Mouse (Mus musculus) adrenal gland, postnatal 14 days (tissue): ENCODE measurements around the gene Cacng8. TPM values are rescaled to one million over a fixed set of nuclear protein-coding genes. Genes with fewer than 3 reads are reported as not detected.
"Not testable (repeated sequence)": the region's sequence is repeated elsewhere in the genome, so short reads cannot be mapped to it uniquely, and the experiment has no call there.

Experiments used
- DNase-seq: peaks from one replicate; pipeline ENCODE4 v3.0.0; 2021; ENCODE audit warnings: mixed read lengths
- total RNA-seq: library from RNA; stranded (reverse); gene quantifications from 2 replicates; pipeline ENCODE4 v1.2.3, GENCODE M21; 2021

Cacng8 gene
- total RNA-seq, 1 experiment from 2014 or later: 4.3 TPM

GRCm38 (mm10) chr7:3387761-3388160, 2.7 kb upstream of the Cacng8 start:
- DNase-seq: no peak

DNA sequence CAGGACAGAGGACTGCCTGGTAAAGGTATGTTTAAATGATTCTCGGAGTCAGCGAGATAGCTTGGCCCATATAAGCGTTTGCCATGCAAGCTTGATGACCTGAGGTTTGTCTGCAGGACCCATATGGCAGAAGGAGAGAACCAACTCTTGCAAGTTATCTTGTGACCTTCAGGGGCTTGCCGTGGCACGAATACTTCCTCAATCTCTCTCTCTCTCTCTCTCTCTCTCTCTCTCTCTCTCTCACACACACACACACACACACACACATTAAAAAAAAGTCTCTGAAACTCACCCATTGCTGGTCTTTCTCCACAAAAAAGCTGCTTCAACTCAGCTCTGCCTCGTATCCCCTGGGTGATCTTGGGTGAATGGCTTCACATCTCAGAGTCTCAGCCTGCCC, 1.6 kb upstream of the Cacng8 start:
- DNase-seq: no peak

DNA sequence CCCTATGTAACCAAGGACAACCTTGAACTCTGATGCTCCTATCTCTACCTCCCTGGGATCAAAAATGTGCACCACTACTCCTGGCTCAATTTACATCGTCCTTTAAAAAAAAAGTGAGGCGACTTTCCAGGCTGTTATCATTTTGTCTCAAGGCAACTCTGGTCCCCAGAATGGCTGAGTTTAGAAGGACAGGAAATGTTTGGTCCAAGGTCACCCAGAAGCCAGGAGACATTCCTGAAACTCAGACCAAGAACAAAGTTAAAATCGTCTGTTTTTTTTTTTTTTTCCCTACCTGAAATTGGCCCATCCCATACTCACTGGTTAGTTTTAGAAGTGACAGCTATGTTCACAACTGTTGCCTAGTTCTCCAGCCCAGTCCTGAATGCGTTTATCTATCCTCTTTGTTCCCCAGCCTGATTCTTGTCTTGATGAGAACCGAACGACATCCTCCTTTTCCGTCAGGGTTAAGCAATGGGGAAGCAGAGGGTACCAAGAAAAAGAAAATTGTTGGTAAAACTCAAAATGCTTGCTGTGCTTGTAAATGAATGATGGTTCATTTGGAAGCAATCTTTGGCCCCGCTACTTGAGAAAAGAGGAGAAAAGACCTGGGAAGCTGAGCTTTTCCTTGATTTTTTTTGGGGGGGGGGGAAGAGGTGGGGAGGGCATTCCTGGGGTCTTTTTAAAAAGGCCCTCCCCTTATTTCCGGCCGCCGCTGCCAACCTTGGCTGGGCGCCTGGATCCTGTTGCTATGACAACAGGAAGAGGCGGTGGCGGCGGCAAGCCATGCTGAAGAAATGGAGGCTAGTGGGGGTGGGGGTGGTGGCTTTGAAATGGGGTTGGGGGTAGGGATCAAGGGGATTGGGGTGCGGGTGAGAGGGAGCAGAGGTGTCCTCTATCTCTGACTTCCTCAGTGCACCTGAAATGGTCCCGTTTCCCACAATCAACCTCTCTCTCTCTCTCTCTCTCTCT, 755 bp upstream of the Cacng8 start:
- DNase-seq: peak; percentile 76

DNA sequence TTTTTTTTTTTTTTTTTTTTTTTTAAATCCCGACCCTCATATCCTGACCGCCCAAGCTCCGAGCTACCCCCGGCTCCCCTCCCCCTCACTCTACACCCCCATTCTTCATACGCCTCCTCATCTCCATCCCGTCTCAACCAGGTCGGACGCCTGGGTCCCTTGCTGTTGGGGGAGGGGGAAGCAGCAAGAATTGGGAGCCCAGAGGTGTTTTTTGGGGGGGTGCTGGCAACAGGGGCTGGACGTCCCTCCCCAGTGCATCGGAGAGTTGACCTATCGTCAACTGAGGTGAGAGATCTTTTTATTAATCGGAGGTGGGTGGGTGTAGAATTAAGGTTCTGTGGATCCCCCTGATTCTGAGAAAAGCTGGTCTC, 583 bp downstream of the Cacng8 start:
- no peak for DNase-seq

DNA sequence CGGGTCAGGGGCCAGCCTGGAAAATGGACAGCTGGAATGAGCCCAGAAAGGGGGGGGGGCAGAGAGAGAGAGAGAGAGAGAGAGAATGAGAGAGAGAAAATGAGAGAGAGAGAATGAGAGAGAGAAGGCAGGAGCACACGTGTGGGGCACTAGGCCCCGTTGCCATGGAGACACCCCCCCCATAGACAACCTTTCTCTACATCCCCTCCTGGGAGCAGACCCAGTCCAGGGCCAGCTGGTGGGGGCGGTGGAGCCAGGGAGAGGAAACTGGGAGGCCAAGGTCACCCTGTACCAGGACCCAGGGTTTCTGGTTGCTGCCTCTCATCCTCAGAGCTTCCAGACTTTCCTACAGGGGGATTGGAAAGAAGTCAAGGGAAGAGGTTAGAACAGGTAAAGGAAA, 1.3 kb downstream of the Cacng8 start:
- DNase-seq: peak; percentile 45

DNA sequence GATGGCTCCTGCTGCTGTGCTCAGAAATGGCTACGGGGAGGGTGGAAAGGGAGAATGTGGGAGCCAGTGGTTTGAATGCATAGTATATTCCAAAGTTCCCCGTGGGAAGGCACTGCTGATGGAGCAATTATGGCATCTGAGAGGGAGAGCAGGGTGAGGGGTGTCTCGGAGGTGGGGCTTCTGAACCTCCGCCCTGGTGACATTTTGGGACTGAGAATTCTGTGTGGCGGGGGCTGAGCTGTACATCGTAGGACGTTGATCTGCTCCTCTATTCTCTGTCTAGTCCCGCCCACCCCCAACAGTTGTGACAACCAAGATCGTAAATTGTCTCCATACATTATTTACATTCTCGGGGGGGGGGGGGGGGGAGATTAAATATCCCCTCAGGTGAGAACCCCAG, 6.9 kb downstream of the Cacng8 start:
- no peak for DNase-seq

- DNase-seq: no peak
These were observed 7.3 kb downstream of the Cacng8 start for GRCm38 (mm10) chr7:3397797-3398196.

DNA sequence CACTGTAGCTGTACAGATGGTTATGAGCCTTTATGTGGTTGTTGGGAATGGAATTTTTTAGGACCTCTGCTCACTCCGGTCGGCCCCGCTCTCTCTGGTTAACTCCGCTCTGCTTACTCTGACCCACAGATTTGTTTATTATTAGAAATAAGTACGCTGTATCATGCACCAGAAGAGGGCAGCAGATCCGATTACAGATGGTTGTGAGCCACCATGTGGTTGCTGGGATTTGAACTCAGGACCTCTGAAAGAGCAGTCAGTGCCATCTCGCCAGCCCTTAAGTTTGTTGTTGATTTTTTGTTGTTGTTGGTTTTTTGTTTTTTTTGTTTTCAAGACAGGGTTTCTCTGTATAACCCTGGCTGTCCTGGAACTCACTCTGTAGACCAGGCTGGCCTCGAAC, 7.9 kb downstream of the Cacng8 start:
- DNase-seq: not testable (repeated sequence)

DNA sequence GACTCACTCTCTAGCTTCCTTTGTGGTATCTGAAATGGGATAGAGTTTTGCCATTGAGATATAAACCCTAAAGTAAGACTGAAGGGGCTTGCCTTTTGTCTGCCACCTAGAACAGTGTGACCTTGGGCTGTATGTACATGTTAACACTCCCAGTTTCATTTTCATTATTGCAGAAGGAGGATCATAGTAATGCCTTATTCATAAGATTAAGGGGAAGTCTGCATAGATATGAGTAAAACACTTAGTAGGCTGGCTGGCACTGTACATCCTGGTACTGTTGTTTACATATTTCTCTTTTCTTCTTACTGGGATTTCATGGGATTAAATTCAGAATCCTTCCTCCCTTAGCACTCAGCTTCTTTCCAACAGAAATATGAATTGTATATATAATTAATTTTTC, 9.5 kb downstream of the Cacng8 start:
- DNase-seq: no peak

DNA sequence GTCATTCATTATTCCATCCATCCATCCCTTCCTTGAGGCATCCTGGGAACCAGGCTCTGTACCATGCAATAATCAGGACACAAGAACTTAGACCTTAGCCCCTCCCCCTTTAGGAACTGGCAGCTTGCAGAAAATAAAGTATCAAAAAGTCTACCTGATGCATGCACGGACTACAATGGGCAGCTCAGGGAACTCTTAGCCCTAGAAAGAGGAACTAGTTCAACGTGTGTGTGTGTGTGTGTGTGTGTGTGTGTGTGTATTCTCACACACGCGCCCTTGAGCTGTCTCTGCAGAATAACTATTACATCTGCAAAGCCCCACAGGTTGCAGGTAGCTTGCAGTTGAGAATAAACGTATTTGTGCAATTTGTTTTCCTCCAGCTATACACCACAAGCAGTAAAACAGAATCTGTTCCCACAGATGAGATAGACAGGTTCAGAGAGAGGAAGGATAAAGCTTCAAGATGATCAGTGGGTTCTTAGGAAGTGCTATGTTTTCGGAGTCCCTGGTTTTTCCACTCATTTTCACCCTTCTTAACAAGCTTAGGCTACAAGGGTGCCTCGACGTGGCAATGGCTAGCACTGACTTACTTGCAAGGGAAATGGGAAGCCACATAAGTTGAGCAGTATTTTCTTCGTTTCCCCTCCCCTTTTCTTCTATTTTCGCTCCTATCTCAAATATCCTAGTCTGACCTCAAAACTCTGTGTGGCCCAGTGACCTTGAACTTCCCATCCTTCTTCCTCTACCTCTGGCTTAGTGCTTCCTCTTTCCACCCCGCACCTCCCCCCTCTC, 19.4 kb downstream of the Cacng8 start:
- no peak for DNase-seq

GRCm38 (mm10) chr7:3411160-3411941, 20.9 kb downstream of the Cacng8 start:
- DNase-seq: peak; percentile 66

DNA sequence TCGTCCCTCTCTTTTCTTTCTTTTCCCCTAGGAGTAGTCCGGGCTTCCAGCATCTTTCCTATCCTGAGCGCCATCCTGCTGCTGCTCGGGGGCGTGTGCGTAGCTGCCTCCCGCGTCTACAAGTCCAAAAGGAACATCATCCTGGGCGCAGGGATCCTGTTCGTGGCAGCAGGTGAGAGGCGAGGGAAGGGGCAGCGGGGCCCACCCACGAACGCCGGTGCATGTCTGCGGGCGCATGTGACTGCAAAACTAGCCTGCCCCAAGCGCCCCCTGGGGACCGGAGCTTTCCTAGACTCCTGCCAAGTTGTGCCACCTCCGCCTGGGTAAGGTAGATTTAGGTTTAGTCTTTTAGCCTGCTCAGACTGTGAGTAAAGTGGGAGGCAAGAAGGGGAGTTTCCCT, 21.6 kb downstream of the Cacng8 start:
- DNase-seq: peak; percentile 65

- DNase-seq: peak; percentile 73
These were observed 24.4 kb downstream of the Cacng8 start for GRCm38 (mm10) chr7:3414888-3415287.

DNA sequence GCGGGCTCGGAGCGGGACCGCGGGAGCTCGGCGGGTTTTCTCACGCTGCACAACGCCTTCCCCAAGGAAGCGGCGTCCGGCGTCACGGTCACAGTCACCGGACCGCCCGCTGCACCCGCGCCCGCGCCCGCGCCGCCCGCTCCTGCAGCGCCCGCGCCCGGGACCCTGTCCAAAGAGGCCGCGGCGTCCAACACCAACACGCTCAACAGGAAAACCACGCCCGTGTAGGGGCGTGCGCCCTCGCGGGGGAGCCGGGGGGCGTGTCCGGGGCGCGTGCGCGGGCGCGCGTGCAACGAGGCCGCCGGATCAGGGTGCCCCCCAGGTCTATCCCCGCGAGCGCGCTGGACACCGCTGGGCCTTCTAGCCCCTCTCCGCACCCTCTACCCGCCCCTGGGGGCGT, 24.9 kb downstream of the Cacng8 start:
- DNase-seq: peak; percentile 80

- no peak for DNase-seq
These were observed 29.5 kb downstream of the Cacng8 start for GRCm38 (mm10) chr7:3419941-3420340.

- DNase-seq: no peak
These were observed 30.0 kb downstream of the Cacng8 start for GRCm38 (mm10) chr7:3420466-3420865.

DNA sequence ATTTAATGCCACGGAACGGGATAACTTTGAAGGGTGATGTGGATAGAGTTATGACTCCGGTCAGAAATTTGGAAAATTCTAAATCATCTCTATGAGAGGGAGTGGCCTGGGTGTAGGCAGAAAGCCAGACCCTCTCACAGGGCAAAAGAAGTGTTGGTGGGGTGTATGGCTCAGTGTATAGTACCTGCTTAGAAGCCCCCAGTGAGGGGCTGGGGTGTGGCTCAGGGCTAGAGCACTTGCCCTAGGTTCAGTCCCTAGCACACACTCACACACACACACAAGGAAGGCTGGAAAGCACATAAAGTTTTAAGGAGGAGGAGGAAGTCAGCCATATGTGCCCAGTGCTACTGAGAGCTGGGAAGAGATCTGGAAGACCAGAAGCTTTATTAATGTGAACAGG, 30.8 kb downstream of the Cacng8 start:
- no peak for DNase-seq

DNA sequence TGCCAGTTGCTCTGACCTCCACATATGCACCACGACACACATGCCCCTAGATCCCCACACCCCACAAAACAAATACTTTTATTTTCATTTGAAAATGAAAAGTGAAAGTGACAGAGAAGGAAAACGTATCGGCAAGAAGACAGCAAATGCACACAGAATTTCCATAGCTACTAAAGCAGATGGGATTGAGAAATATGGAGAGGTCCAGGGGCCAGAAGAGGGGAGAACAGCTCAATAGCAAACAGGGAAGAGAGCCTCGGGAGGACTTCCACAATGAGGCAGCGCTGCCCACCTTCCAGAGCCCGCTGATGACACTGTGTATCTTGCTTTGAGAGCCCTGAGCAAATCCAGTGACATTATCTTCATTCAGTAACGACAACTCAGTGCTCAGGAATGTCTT, 31.6 kb downstream of the Cacng8 start:
- DNase-seq: no peak

DNA sequence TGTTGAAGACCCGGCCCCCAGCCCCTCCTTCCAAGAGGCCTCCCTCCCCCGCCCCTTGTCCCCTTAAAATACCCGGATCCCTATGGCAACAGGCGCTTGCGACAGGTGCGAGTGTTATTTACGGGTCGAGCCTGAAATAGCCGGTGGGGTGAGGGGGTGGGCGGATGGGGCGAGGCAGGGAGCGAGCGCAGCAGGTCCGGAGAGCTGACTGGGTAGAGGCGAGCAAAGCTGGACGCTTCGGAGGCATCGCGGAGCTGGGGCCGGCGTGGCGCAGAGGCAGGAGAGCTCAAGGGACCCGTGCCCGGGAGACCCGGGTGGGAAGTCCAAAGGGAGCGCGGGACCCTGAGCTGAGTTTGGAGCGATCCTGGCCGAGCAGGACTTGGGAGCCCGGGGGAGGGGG, 32.9 kb downstream of the Cacng8 start:
- peak; percentile 10 for DNase-seq

GRCm38 (mm10) chr7:3423895-3424294, 33.4 kb downstream of the Cacng8 start, which contains the start of gene Cacng6:
Cacng6 (plus strand) TSS chr7:3424195.
- DNase-seq: no peak

DNA sequence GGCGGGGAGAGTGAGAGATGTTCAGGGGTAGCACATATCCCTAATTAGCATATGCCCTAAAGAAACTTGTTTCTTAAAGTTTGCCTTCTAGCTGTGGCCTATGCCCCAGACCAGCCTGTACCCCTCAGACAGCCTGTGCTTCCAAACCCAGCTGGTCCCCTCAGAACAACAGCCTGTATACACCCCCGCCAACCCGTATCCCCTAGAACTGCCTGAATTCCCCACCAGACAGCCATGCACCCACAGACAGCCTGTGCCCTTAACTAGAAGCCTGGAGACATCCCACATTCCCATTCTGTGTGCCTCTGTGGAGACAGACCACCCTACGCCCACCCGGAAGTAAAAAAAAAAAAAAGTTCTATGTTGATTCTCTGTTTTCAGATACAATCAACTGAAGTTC, 34.7 kb downstream of the Cacng8 start:
- no peak for DNase-seq

DNA sequence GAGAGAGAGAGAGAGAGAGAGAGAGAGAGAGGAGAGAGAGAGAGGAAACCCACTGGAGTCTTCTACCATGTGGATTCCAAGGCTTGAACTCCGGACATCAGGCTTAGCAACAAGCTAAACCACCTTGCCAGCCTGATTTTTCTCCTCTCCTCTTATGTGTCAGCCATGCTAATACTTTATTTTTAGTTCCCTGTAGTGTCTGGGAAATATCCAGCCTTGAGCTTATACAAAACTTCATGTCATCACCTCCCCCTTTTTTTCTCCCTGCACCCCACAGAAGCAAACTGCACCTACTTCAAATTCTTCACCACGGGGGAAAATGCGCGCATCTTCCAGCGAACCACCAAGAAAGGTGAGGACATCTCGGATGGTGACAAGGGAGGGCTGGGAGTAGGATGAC, 39.7 kb downstream of the Cacng8 start:
- DNase-seq: no peak

DNA sequence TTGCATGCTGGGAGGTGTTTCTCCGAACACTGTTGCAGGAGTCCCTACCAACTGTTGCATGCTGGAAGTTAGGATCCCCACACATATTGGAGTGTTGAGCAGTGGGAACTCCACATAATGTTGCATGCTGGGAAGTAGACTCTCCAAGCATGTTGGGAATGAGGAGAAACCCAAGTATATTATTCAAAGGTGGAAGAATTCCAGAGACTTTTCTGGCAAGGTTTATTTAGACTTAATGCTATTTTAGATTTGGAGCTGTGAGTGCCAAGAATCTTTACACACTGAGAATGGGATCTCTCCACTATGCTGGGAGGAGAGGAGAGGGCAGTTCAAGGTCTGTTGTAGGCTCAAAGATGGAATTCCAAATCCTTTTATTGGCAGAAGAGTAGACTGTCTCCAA, 41.6 kb downstream of the Cacng8 start:
- DNase-seq: no peak
